Mouse (Mus musculus) lung, postnatal 0 days (tissue): ENCODE measurements around the gene Gm49366.
"Not testable (repeated sequence)": the region's sequence is repeated elsewhere in the genome, so short reads cannot be mapped to it uniquely, and the experiment has no call there.

ENCODE experiments used
- CTCF ChIP-seq: IDR thresholded peaks from 2 replicates; pipeline ENCODE4 v1.5.1; 2016; ENCODE audit warnings: antibody characterized with exemption, mild to moderate bottlenecking
- EP300 ChIP-seq: IDR thresholded peaks from 2 replicates; pipeline ENCODE4 v1.6.1; 2016; ENCODE audit warnings: antibody characterized with exemption, mild to moderate bottlenecking, control low read depth

- not testable (repeated sequence) for TF ChIP-seq CTCF, EP300
Observed at GRCm38 (mm10) chr12:84094666-84095065, 55.9 kb downstream of the Gm49366 start.
